Mouse (Mus musculus) forebrain, postnatal 0 days (tissue): ENCODE results near the gene Cnot9. TPM values are rescaled to one million over a fixed set of nuclear protein-coding genes. Genes with fewer than 3 reads are reported as not detected.

Source experiments
- ATAC-seq: fragments of 200-750 bp; cut with Nextera tagmentation; 2 replicates; pipeline ENCODE4 v1.8.0; 2017; ENCODE audit warnings: mild to moderate bottlenecking, moderate library complexity
- DNase-seq: peaks from one replicate; pipeline ENCODE4 v3.0.0-alpha.2; 2015
- H3K27ac ChIP-seq: fragments of 300-500 bp; sonication (generic); 2 replicates; pipeline ENCODE4 v1.5.1; 2014; ENCODE audit warnings: low read depth, mild to moderate bottlenecking, antibody characterized with exemption, low read length, moderate library complexity, mixed read lengths
- H3K27me3 ChIP-seq: fragments of 300-500 bp; sonication (generic); 2 replicates; pipeline ENCODE4 v1.6.1; 2014; ENCODE audit warnings: mild to moderate bottlenecking, low read length, mixed read lengths; ENCODE audit not compliant: insufficient read depth
- H3K36me3 ChIP-seq: fragments of 300-500 bp; sonication (generic); 2 replicates; pipeline ENCODE4 v1.6.1; 2014; ENCODE audit warnings: mild to moderate bottlenecking, moderate library complexity; ENCODE audit not compliant: insufficient read depth
- H3K4me1 ChIP-seq: fragments of 300-500 bp; sonication (generic); 2 replicates; pipeline ENCODE4 v1.6.1; 2014; ENCODE audit warnings: antibody characterized with exemption; ENCODE audit not compliant: insufficient read depth
- H3K4me2 ChIP-seq: fragments of 300-500 bp; sonication (generic); 2 replicates; pipeline ENCODE4 v1.6.1; 2014; ENCODE audit warnings: low read depth, mild to moderate bottlenecking, moderate library complexity
- H3K4me3 ChIP-seq: fragments of 300-500 bp; sonication (generic); 2 replicates; pipeline ENCODE4 v1.5.1; 2014; ENCODE audit warnings: low read depth, low read length, mixed read lengths
- H3K9ac ChIP-seq: fragments of 300-500 bp; sonication (generic); 2 replicates; pipeline ENCODE4 v1.6.1; 2014; ENCODE audit warnings: mild to moderate bottlenecking
- H3K9me3 ChIP-seq: fragments of 300-500 bp; sonication (generic); 2 replicates; pipeline ENCODE4 v1.6.1; 2016; ENCODE audit warnings: low read length
- CTCF ChIP-seq: sonication (generic); IDR thresholded peaks from 2 replicates; pipeline ENCODE4 v1.5.1; 2016; ENCODE audit warnings: antibody characterized with exemption, control low read depth, low read depth
- WGBS: fragments of 180-500 bp; shearing (Covaris S2); extraction: QIAGEN DNeasy Blood & Tissue Kit; methylation state at CpG from one replicate; pipeline ENCODE4 v1.1.7; 2014; 5-methylcytosine and 5-hydroxymethylcytosine counted together
- polyA plus RNA-seq: library from polyadenylated mRNA; unstranded; fragments of >200 nt; fragmentation: Nextera tagmentation; extraction: Ambion mirVana; gene quantifications from 2 replicates; pipeline ENCODE4 v1.2.1, GENCODE M21; 2015
- total RNA-seq: library from RNA; depleted of rRNA; stranded (reverse); fragments of >200 nt; gene quantifications from 2 replicates; pipeline ENCODE4 v1.2.3, GENCODE M21; 2014; rRNA removed

The Cnot9 gene
- total and polyA plus RNA-seq, 2 experiments from 2014 or later, result 39.1 to 52.3 TPM

DNA sequence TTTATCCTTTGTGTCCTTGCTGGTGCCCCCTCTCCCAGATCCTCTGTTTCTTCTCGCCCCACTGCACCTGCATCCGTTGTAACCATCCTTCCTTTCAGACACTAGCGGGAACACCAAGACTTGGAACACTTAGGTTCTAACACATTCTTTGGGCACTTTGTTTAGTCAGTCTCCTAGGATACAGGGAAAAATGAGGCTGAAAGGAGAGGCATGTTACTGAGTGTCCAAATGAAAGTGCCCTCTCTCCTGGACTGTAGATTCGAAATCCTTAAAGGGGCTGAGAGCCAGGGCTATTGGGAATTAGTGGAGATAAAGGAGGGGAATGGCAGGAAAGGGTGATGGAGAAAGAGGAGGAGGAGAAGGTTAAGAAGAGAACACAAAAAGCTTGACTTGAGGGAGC, 38.3 kb downstream of the Cnot9 start, which contains the start of gene Usp37:
Usp37 (minus strand) TSS at position 101 of the 400 bp plus-strand sequence.
- peak within 1 kb of the TSS; percentile 40 for H3K4me2 ChIP-seq
- H3K9ac ChIP-seq, result peak within 1 kb of the TSS; percentile 40; the same call in 1 of the 2 replicates
- peak within 1 kb of the TSS; percentile 16; the same call in 1 of the 2 replicates for H3K4me3 ChIP-seq
- TF ChIP-seq CTCF, result no peak
- no peaks in the 10 kb centered on the region for H3K36me3 ChIP-seq
- no peaks in the 10 kb centered on the region for H3K27me3 ChIP-seq
- ATAC-seq (no peak), DNase-seq (no peak)
- no peaks in the 10 kb centered on the region for H3K9me3 ChIP-seq
- peaks cover 6% of the 10 kb centered on the region; the same call in 1 of the 2 replicates for H3K4me1 ChIP-seq
- H3K27ac ChIP-seq, result no peak within 1 kb of the TSS
- 30% methylated on average over 4 of the region's 4 CpGs for WGBS

DNA sequence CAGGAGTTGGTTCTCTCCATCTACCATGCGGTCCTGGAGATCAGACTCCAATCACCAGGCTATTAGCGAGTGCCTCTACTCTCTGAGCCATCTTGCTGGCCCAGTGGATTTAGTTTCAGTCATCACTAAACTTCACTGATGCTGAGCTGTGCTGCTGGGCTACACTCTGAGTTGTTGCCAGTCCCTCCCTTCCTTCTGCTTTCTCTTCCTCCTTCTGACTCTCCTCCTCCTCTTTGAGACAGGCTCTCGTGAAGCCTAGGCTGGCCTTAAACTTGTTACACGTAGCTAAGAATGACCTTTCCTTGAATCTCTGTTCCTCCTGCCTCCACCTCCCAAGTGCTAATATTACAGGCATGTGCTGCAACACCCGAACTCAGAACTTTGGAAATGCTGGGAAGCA, 53.2 kb downstream of the Cnot9 start:
- ATAC-seq, result no peak

DNA sequence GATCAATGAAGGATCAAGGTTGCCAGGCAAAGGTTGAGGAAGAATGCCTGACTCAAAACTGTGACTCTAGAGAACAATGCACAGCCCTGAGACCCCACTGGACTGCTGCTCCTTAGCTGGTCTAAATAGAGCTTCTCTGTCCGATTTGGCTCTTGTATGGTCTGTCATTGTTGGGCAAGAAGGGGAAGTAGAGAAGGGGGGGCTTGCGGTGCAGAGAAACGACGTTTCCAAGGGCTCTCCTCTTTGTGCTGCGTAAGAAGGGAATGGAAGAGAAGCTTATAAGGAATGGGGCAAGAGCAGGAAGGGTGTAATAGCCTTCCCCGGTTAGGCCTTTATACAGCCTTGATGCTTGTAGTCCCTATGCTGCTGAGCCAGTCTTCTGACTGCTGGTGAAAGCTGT, 60.0 kb downstream of the Cnot9 start:
- Histone ChIP-seq H3K4me3 (no peak overlapping the region), H3K27me3 (no peaks in the 10 kb centered on the region), H3K4me2 (no peak overlapping the region), H3K27ac (no peak overlapping the region), H3K4me1 (no peaks in the 10 kb centered on the region), H3K36me3 (peaks cover 72% of the 10 kb centered on the region), H3K9ac (no peak overlapping the region), H3K9me3 (no peaks in the 10 kb centered on the region)
- TF ChIP-seq CTCF, result no peak
- ATAC-seq, result no peak
- DNase-seq, result no peak
- 82% methylated on average over 6 of the region's 6 CpGs for WGBS

More for the DNA sequence above, 53.2 kb downstream of the Cnot9 start:
- no peaks in the 10 kb centered on the region for H3K9me3 ChIP-seq
- WGBS, result 89% methylated on average over 5 of the region's 5 CpGs
- DNase-seq, result no peak
- no peak overlapping the region for H3K27ac ChIP-seq
- H3K4me2 ChIP-seq, result no peak overlapping the region
- H3K36me3 ChIP-seq, result peaks cover 10% of the 10 kb centered on the region
- no peak for TF ChIP-seq CTCF
- no peak overlapping the region for H3K4me3 ChIP-seq
- H3K9ac ChIP-seq, result no peak overlapping the region
- H3K4me1 ChIP-seq, result no peaks in the 10 kb centered on the region
- H3K27me3 ChIP-seq, result no peaks in the 10 kb centered on the region

DNA sequence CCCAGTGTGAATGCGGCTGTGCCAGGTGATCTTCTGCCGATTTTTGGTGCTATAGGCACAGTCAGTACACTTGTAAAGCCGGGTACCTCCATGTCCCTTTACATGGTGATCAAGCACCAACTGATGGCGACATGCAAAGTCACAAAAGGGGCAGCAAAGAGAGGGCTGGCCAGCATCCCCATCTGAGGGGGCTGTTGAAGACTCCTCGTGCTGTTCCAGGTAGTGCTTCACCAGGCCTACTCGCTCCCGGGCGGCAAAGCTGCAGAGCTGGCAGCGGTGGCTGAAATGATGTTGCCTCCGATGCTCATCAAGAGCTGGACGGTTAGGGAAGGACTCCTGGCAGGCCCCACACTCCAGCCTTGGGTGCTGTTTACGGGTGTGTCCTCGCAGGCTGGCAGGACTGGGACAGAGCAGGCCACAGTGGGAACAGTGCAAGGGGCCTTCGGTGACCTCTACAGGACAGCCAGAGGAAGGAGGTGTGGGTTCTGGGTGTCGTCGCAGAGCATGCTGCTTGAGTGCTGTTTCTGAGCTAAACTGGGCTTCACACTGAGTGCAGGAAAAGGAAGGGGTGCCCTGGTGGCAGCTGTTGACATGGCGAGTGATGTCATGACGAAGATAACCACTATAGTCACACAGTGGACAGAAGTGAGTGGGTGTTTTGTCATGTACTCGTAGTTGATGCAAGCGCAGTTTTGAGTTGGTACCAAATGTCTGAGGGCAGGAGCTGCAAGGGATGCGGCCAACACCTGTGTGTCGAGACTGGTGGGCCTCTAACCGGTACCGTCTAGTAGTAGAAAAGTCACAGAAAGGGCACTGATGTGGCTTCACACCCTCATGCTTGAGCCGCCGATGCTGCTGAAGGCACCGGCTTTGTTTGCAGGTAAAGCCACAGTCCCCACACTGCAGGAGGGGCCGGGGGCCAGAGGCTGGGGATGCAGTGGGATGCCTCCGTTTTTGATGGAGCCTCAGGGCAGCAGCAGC, 64.2 kb downstream of the Cnot9 start:
- Histone ChIP-seq H3K27ac (no peak overlapping the region), H3K36me3 (peaks cover 84% of the 10 kb centered on the region), H3K4me3 (no peak overlapping the region), H3K9me3 (no peaks in the 10 kb centered on the region), H3K4me2 (no peak overlapping the region), H3K27me3 (no peaks in the 10 kb centered on the region), H3K4me1 (no peaks in the 10 kb centered on the region), H3K9ac (no peak overlapping the region)
- 91% methylated on average over 29 of the region's 29 CpGs for WGBS
- DNase-seq (no peak), ATAC-seq (no peak)
- TF ChIP-seq CTCF, result no peak; the same call in 1 of the 2 replicates

Other genes starting within 250 kb of the Cnot9 start
- not detected in 2 replicates for gene Gpbar1, start 227.5 kb upstream of the Cnot9 start, total RNA-seq
- 0.21 TPM in 1 of 2 replicates, not detected in the other for gene Gpbar1, start 227.5 kb upstream of the Cnot9 start, polyA plus RNA-seq
- gene Aamp, start 221.3 kb upstream of the Cnot9 start, total RNA-seq, result 160 and 179 TPM in 2 replicates
- 211 and 215 TPM in 2 replicates for gene Aamp, start 221.3 kb upstream of the Cnot9 start, polyA plus RNA-seq
- 57.5 and 64.5 TPM in 2 replicates for gene Pnkd, start 221.1 kb upstream of the Cnot9 start, total RNA-seq
- gene Pnkd, start 221.1 kb upstream of the Cnot9 start, polyA plus RNA-seq, result 112 and 128 TPM in 2 replicates
- gene Tmbim1, start 200.4 kb upstream of the Cnot9 start, total RNA-seq, result 5.8 and 7.9 TPM in 2 replicates
- gene Tmbim1, start 200.4 kb upstream of the Cnot9 start, polyA plus RNA-seq, result 6.1 and 7.9 TPM in 2 replicates
- gene Catip, start 143.9 kb upstream of the Cnot9 start, total RNA-seq, result 2.1 and 2.7 TPM in 2 replicates
- 0.63 and 1.6 TPM in 2 replicates for gene Catip, start 143.9 kb upstream of the Cnot9 start, polyA plus RNA-seq
- gene Slc11a1, start 130.9 kb upstream of the Cnot9 start, total RNA-seq, result 3.7 and 10.7 TPM in 2 replicates
- gene Slc11a1, start 130.9 kb upstream of the Cnot9 start, polyA plus RNA-seq, result 1.8 and 3.3 TPM in 2 replicates
- 18.2 and 24.7 TPM in 2 replicates for gene Ctdsp1, start 114.5 kb upstream of the Cnot9 start, total RNA-seq
- 10.7 and 10.8 TPM in 2 replicates for gene Ctdsp1, start 114.5 kb upstream of the Cnot9 start, polyA plus RNA-seq
- gene Vil1, start 96.7 kb upstream of the Cnot9 start, total RNA-seq, result 0.71 and 0.77 TPM in 2 replicates
- gene Vil1, start 96.7 kb upstream of the Cnot9 start, polyA plus RNA-seq, result 0.15 and 0.27 TPM in 2 replicates
- 5.3 and 5.8 TPM in 2 replicates for gene Plcd4, start 36.8 kb downstream of the Cnot9 start, total RNA-seq
- 3.4 and 6.0 TPM in 2 replicates for gene Plcd4, start 36.8 kb downstream of the Cnot9 start, polyA plus RNA-seq
- 30.2 and 32.8 TPM in 2 replicates for gene Usp37, start 38.2 kb downstream of the Cnot9 start, total RNA-seq
- gene Usp37, start 38.2 kb downstream of the Cnot9 start, polyA plus RNA-seq, result 11.8 and 17.6 TPM in 2 replicates
- gene Zfp142, start 82.2 kb downstream of the Cnot9 start, total RNA-seq, result 8.6 and 12.1 TPM in 2 replicates
- gene Zfp142, start 82.2 kb downstream of the Cnot9 start, polyA plus RNA-seq, result 5.0 and 6.3 TPM in 2 replicates
- 15.8 and 18.4 TPM in 2 replicates for gene Bcs1l, start 82.2 kb downstream of the Cnot9 start, total RNA-seq
- gene Bcs1l, start 82.2 kb downstream of the Cnot9 start, polyA plus RNA-seq, result 13.8 and 16.5 TPM in 2 replicates
- 62.2 and 68.3 TPM in 2 replicates for gene Rnf25, start 95.3 kb downstream of the Cnot9 start, total RNA-seq
- 41.3 and 47.7 TPM in 2 replicates for gene Rnf25, start 95.3 kb downstream of the Cnot9 start, polyA plus RNA-seq
- gene Stk36, start 95.4 kb downstream of the Cnot9 start, total RNA-seq, result 11.6 and 13.6 TPM in 2 replicates
- 6.0 and 12.2 TPM in 2 replicates for gene Stk36, start 95.4 kb downstream of the Cnot9 start, polyA plus RNA-seq
- gene Ttll4, start 155.7 kb downstream of the Cnot9 start, total RNA-seq, result 18.9 and 31.3 TPM in 2 replicates
- 2.2 and 4.5 TPM in 2 replicates for gene Ttll4, start 155.7 kb downstream of the Cnot9 start, polyA plus RNA-seq
- gene Cyp27a1, start 207.5 kb downstream of the Cnot9 start, total RNA-seq, result 1.3 and 1.6 TPM in 2 replicates
- gene Cyp27a1, start 207.5 kb downstream of the Cnot9 start, polyA plus RNA-seq, result 1.5 and 1.6 TPM in 2 replicates
- 0.23 TPM in 1 of 2 replicates, not detected in the other for gene Prkag3, start 243.2 kb downstream of the Cnot9 start, total RNA-seq
- gene Prkag3, start 243.2 kb downstream of the Cnot9 start, polyA plus RNA-seq, result not detected in 2 replicates